Mouse (Mus musculus) forebrain, embryonic 13.5 days (tissue): Measurements from ENCODE around the gene Usp3. TPM values are rescaled to one million over a fixed set of nuclear protein-coding genes. Genes with fewer than 3 reads are reported as not detected.

Experiments used
- ATAC-seq: fragments of 200-750 bp; cut with Nextera tagmentation; 2 replicates; pipeline ENCODE4 v1.8.0; 2017
- H3K27ac ChIP-seq: fragments of 300-500 bp; sonication (generic); 2 replicates; pipeline ENCODE4 v1.5.1; 2015; ENCODE audit warnings: inconsistent platforms, mild to moderate bottlenecking, moderate library complexity
- H3K27me3 ChIP-seq: fragments of 300-500 bp; sonication (generic); 2 replicates; pipeline ENCODE4 v1.6.1; 2015; ENCODE audit warnings: mild to moderate bottlenecking, inconsistent platforms
- H3K36me3 ChIP-seq: fragments of 300-500 bp; sonication (generic); 2 replicates; pipeline ENCODE4 v1.6.1; 2015; ENCODE audit warnings: mild to moderate bottlenecking, inconsistent platforms; ENCODE audit not compliant: poor library complexity, severe bottlenecking
- H3K4me1 ChIP-seq: fragments of 300-500 bp; sonication (generic); 2 replicates; pipeline ENCODE4 v1.6.1; 2015; ENCODE audit warnings: inconsistent platforms
- H3K4me2 ChIP-seq: fragments of 300-500 bp; sonication (generic); 2 replicates; pipeline ENCODE4 v1.6.1; 2015; ENCODE audit warnings: inconsistent platforms, mild to moderate bottlenecking, moderate library complexity
- H3K4me3 ChIP-seq: fragments of 300-500 bp; sonication (generic); 2 replicates; pipeline ENCODE4 v1.5.1; 2015; ENCODE audit warnings: mild to moderate bottlenecking, inconsistent platforms
- H3K9ac ChIP-seq: fragments of 300-500 bp; sonication (generic); 2 replicates; pipeline ENCODE4 v1.6.1; 2015; ENCODE audit warnings: mild to moderate bottlenecking, inconsistent platforms
- H3K9me3 ChIP-seq: fragments of 300-500 bp; sonication (generic); replicated peaks from 2 replicates; pipeline ENCODE4 v1.6.1; 2016; ENCODE audit warnings: inconsistent platforms
- WGBS: fragments of 180-500 bp; shearing (Covaris S2); methylation state at CpG from one replicate; pipeline ENCODE4 v1.1.7; 2015; 5-methylcytosine and 5-hydroxymethylcytosine counted together
- polyA plus RNA-seq: library from polyadenylated mRNA; unstranded; fragments of >200 nt; fragmentation: Nextera tagmentation; extraction: Ambion mirVana; gene quantifications from 2 replicates; pipeline ENCODE4 v1.2.1, GENCODE M21; 2015

Gene Usp3
- polyA plus RNA-seq, 1 experiment from 2014 or later: 127 TPM

DNA sequence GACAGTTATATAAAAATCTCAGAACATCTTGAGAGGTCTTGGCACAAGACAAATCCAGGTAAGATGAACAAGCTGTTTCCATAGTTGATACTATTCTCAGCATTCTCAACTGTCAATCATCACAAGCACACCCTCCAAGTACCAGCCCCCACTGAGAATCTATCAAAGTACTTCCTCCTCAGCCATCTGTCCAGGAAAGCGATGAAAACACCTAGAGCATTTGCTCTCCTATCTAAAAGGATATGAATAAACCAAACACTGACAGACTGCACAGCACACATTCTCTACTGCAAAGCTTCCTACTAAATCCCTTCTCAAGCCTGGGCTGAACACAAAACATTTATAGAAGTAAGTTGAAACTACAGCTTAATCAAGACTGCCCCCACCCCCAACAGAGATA lies 6.4 kb downstream of the Usp3 start:
- no peak overlapping the region for H3K9ac ChIP-seq
- H3K36me3 ChIP-seq: no peaks in the 10 kb centered on the region
- peaks cover 47% of the 10 kb centered on the region for H3K4me1 ChIP-seq
- 41% methylated on average over 1 of the region's 1 CpGs for WGBS
- no peak overlapping the region for H3K4me3 ChIP-seq
- no peak overlapping the region for H3K4me2 ChIP-seq
- no peaks in the 10 kb centered on the region for H3K9me3 ChIP-seq
- H3K27ac ChIP-seq: no peak overlapping the region
- no peak for ATAC-seq
- no peaks in the 10 kb centered on the region for H3K27me3 ChIP-seq

DNA sequence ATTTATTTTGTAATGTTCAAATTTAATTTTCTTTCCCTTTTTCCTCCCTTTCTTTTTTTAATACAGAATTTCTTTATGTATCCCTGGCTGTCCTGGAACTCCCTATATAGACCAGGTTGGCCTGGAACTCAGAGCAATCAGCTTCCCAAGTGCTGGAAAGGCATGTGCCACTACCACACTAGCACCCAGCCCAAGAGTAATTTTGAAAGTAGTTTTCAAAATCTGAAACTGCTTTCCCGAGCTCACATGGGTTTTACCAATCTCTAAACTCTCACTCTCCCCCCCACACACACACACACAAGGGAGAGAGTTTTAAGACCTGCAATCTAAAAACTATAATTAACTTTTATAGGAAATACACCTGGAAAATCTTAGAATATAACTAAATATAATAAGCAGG lies 7.8 kb downstream of the Usp3 start:
- no peak for ATAC-seq
- no peaks in the 10 kb centered on the region for H3K9me3 ChIP-seq
- no peaks in the 10 kb centered on the region for H3K36me3 ChIP-seq
- H3K27me3 ChIP-seq: no peaks in the 10 kb centered on the region
- H3K4me2 ChIP-seq: no peak overlapping the region
- H3K9ac ChIP-seq: no peak overlapping the region
- H3K27ac ChIP-seq: no peak overlapping the region
- WGBS: 81% methylated on average over 1 of the region's 1 CpGs
- peaks cover 34% of the 10 kb centered on the region for H3K4me1 ChIP-seq
- H3K4me3 ChIP-seq: no peak overlapping the region

DNA sequence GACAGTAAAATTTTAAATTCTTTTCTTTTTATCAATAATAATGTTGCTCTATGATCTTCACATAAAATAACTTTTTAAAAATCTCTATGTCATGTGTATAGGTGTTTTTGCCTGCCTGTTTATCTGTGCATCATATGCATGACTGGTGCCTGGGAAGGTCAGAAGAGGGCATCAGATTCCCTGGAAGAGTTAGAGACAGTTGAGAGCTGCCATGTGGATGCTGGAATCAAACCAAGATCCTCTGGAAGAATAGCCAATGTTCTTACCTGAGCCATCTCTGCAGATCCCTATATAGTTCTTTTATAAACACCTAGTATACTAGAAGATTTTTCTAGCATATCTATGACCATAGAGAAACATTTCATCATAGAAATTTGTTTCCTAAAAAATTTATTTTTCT lies 8.8 kb downstream of the Usp3 start:
- Histone ChIP-seq H3K27ac (no peak overlapping the region), H3K4me2 (no peak overlapping the region), H3K9me3 (no peaks in the 10 kb centered on the region), H3K9ac (no peak overlapping the region), H3K4me3 (no peak overlapping the region), H3K36me3 (peaks cover 3% of the 10 kb centered on the region; the same call in 1 of the 2 replicates), H3K4me1 (peaks cover 26% of the 10 kb centered on the region), H3K27me3 (no peaks in the 10 kb centered on the region)
- no peak for ATAC-seq

DNA sequence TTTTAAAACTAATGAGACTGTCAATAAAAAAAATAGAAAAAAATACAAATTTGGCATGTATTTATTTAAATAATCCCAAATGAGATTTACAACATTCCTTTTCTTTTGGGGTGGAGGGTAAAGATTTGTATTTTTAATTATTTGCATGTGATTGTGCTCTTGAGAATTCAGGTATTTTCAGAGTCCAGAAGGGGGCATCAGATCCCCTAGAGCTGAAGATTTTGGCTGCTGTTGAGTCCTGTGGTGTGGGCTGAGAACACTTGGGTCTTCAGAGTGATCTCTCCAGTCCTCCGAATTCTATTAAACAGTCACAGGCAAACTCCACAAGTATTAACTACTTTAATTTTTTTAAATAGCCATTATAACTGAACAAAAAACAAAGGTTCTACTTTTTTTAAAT lies 9.7 kb downstream of the Usp3 start:
- H3K4me2 ChIP-seq: no peak overlapping the region
- WGBS: 88% methylated on average over 1 of the region's 1 CpGs

DNA sequence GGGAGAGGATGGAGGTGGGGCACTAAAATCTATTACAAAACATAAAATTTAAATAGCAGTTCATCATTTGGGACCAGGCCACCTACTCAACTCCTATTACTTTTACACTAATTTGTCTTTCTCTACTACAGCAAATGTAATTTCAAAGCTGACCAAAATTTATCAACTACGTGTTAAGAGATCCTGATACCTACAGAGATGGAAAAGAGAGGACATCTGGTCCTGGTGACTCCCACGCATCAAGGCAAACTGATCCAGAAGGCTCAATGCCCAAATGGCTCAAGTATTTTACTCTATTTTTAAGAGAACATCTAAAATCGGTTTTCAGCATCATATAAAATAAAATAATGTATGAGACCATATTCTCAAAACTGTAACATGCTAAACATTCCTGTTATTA lies 11.2 kb downstream of the Usp3 start:
- peaks cover 3% of the 10 kb centered on the region; the same call in 1 of the 2 replicates for H3K36me3 ChIP-seq
- no peaks in the 10 kb centered on the region for H3K9me3 ChIP-seq
- H3K27ac ChIP-seq: no peak overlapping the region
- no peak overlapping the region for H3K4me3 ChIP-seq
- peaks cover 8% of the 10 kb centered on the region; the same call in 1 of the 2 replicates for H3K4me1 ChIP-seq
- no peaks in the 10 kb centered on the region for H3K27me3 ChIP-seq
- no peak overlapping the region for H3K4me2 ChIP-seq
- no peak for ATAC-seq
- 90% methylated on average over 3 of the region's 3 CpGs for WGBS
- no peak overlapping the region for H3K9ac ChIP-seq

More for the DNA sequence above, 9.7 kb downstream of the Usp3 start:
- Histone ChIP-seq H3K27me3 (no peaks in the 10 kb centered on the region), H3K4me3 (no peak overlapping the region), H3K27ac (no peak overlapping the region), H3K9ac (no peak overlapping the region), H3K9me3 (no peaks in the 10 kb centered on the region), H3K36me3 (peaks cover 3% of the 10 kb centered on the region; the same call in 1 of the 2 replicates), H3K4me1 (peaks cover 17% of the 10 kb centered on the region)
- ATAC-seq: no peak

DNA sequence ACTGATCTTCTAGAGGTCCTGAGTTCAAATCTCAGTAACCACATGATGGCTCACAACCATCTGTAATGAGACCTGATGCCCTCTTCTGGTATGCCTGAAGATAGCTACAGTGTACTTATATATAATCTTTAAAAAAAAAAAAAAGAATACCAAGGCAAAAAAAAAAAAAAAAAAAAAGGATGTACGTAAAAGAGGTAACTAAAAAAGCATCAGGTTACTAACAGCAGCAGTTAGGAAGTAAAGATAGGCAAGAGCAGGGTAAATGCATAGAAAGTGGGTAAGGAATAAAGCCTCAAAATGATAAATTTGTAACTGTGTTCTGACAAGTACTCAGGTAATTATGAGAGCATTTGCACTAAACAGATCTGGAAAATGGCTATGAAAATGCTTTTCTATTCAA lies 12.2 kb downstream of the Usp3 start:
- H3K4me3 ChIP-seq: no peak overlapping the region
- H3K27me3 ChIP-seq: no peaks in the 10 kb centered on the region
- 100% methylated on average over 1 of the region's 1 CpGs for WGBS

DNA sequence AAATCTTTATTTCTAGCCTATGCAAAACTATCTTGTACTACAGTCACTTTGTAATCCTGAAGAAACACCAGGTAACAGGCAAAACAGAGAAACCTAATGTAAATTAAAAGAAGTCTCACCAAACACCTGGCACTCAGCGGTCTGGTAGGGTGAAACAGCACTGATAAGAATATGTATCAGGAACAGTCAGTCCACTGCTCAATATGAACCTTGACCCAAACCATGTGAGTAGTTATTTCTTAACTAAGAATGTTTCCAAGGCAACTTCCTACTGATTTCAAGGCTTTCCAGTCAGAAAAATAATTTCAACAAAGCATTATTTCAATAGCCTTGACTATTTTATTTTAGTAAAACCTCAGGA lies 17.1 kb downstream of the Usp3 start:
- H3K36me3 ChIP-seq: peaks cover 3% of the 10 kb centered on the region; the same call in 1 of the 2 replicates
- peaks cover 16% of the 10 kb centered on the region; the same call in 1 of the 2 replicates for H3K4me1 ChIP-seq
- 97% methylated on average over 1 of the region's 1 CpGs for WGBS
- H3K4me3 ChIP-seq: no peak overlapping the region
- H3K4me2 ChIP-seq: no peak overlapping the region
- ATAC-seq: no peak
- H3K27ac ChIP-seq: no peak overlapping the region
- H3K27me3 ChIP-seq: no peaks in the 10 kb centered on the region
- H3K9ac ChIP-seq: no peak overlapping the region
- H3K9me3 ChIP-seq: no peaks in the 10 kb centered on the region

More for the DNA sequence above, 12.2 kb downstream of the Usp3 start:
- no peak overlapping the region for H3K9ac ChIP-seq
- peaks cover 3% of the 10 kb centered on the region; the same call in 1 of the 2 replicates for H3K36me3 ChIP-seq
- no peak overlapping the region for H3K27ac ChIP-seq
- H3K9me3 ChIP-seq: no peaks in the 10 kb centered on the region
- H3K4me2 ChIP-seq: no peak overlapping the region
- peaks cover 9% of the 10 kb centered on the region; the same call in 1 of the 2 replicates for H3K4me1 ChIP-seq
- ATAC-seq: no peak

DNA sequence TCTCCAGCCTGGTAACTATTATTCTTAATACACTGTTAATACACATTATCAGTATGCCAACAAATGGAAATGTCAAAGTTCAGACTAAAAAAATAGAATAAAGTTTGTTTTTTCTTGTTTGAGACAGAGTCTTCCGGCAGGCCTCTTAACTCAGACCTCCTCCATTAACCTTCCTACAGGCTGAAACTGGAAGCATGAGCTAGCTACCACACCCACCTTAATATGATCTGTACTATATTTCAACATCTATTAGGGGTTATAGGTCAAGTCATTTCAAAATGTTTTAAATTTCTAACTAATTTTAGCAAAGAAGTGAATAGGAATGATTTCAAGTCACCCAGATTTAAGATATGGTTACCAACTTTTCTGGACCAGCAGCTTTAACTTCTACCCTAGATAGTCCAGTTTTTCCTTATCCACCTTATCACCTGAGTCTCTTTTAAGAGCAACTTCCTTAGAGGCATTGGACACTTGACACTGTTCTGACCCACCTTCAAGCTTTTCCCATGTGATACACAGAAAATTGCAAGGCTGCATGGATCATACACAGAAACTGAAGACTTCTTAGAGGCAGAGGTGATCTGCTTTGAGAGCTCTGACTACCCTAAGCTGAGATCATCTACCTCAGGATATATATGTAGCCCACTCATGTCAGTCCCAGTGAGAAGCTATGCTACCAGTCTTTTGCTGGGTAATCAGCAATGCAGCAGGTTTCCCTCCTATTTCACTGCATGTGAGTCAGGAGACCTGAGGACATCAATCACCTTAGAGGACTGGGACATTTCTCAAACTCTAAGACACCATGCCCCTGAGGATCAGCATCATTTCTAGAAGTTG lies 17.7 kb downstream of the Usp3 start:
- Histone ChIP-seq H3K4me1 (peaks cover 16% of the 10 kb centered on the region; the same call in 1 of the 2 replicates), H3K27ac (no peak overlapping the region), H3K9me3 (no peaks in the 10 kb centered on the region), H3K4me3 (no peak overlapping the region), H3K27me3 (no peaks in the 10 kb centered on the region), H3K4me2 (no peak overlapping the region), H3K36me3 (peaks cover 3% of the 10 kb centered on the region; the same call in 1 of the 2 replicates), H3K9ac (no peak overlapping the region)
- 96% methylated on average over 1 of the region's 1 CpGs for WGBS
- no peak for ATAC-seq

DNA sequence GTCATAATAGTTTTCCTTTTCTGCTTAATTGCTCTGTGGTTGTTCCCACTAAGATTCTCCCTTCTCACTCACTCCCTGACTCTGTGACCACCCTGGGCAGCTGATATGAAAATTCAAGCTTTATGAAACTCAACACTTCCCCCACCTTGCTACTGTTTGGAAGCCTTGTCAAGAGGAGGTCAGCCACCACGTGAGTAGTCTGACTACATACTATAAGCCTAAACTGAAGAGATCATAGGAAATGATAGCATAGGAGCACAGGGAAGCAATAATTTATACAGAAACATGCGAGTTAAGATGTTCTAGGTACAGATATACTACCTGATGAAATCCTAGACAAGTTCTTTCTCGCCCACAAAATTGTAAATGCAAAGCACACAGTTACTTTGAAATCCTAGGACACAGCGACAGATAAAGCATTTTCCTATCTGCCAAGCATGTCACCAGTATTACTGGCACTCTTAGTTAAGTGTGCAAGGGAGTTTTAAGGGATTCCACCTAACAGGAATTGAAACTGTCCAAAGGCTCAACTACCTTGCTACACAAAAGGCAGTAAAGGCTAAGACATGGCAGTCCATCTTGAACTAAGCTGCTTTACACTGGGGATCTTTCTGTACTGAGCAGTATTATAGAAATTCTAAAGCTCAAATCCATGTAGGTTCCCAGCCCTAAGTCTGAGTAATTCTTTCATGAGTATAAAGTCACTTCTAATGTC lies 20.8 kb downstream of the Usp3 start:
- WGBS: 86% methylated on average over 4 of the region's 4 CpGs
- no peak overlapping the region for H3K4me3 ChIP-seq
- no peaks in the 10 kb centered on the region for H3K27me3 ChIP-seq
- H3K9me3 ChIP-seq: no peaks in the 10 kb centered on the region
- H3K4me2 ChIP-seq: no peak overlapping the region
- no peaks in the 10 kb centered on the region for H3K36me3 ChIP-seq
- no peak overlapping the region for H3K9ac ChIP-seq
- H3K4me1 ChIP-seq: peaks cover 20% of the 10 kb centered on the region; the same call in 1 of the 2 replicates
- ATAC-seq: no peak
- H3K27ac ChIP-seq: no peak overlapping the region

DNA sequence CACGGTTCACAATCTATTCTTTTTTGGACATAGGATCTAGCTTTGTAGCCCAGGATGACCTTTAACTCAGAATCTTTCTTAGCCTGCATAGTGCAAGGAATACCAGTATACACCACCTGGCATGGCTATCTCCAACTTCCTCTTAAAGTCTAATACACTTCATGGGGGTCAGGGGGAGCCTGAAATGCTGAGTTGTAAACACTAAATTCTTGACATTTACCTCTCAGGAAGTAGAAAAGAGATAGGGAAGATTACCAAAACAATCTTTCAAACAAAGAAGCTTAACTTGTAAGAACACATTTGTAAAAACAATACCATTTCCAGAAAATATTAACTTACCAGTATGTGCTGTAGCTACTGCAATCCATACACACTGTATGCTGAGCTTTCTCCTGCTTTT lies 30.7 kb downstream of the Usp3 start:
- H3K4me3 ChIP-seq: no peak overlapping the region
- H3K9ac ChIP-seq: no peak overlapping the region
- no peak overlapping the region for H3K27ac ChIP-seq
- peaks cover 16% of the 10 kb centered on the region for H3K4me1 ChIP-seq
- no peak overlapping the region for H3K4me2 ChIP-seq
- H3K36me3 ChIP-seq: peaks cover 3% of the 10 kb centered on the region; the same call in 1 of the 2 replicates
- H3K9me3 ChIP-seq: no peaks in the 10 kb centered on the region
- H3K27me3 ChIP-seq: no peaks in the 10 kb centered on the region
- no peak for ATAC-seq
- 90% methylated on average over 1 of the region's 1 CpGs for WGBS

DNA sequence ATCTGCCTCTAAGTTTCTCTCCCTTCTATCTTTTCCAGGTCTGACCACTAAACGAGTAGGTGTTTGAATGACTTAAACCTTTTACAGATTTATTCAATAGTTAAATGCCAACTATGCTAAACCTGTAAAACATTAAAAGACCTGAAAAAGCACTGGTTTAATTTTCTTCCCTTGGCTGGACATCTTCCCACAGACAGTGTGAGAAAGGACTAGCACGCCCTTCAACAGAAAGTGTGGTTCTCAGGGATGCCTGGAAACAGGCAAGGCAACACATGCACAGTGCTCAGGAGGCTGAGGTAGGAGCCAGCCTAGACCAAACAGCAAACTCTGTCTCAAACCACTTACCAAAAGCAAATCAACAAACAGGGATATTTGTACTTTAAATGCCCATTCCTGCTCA lies 31.4 kb downstream of the Usp3 start:
- no peaks in the 10 kb centered on the region for H3K9me3 ChIP-seq
- H3K27me3 ChIP-seq: no peaks in the 10 kb centered on the region
- H3K9ac ChIP-seq: no peak overlapping the region
- ATAC-seq: no peak
- H3K4me1 ChIP-seq: peaks cover 16% of the 10 kb centered on the region
- no peak overlapping the region for H3K4me2 ChIP-seq
- no peak overlapping the region for H3K4me3 ChIP-seq
- H3K27ac ChIP-seq: no peak overlapping the region
- 80% methylated on average over 2 of the region's 2 CpGs for WGBS
- H3K36me3 ChIP-seq: peaks cover 3% of the 10 kb centered on the region; the same call in 1 of the 2 replicates

DNA sequence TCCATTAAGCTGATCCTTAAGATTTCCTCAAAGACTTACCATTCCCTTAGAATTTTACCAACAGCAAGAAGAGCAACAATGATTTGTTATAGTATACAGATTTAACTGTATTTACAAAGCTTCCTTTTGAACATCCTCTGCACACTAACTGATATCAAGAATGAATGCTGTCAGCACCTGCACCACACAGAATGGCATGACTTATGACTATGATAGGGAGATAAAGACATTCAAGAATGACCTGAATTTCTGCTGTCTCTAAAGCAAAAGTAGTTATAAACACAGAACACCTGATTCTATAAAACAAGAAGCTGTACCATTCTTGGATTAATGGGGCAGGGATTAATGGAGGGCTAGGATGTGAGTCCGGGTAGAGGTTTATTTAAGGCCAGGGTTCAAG lies 32.2 kb downstream of the Usp3 start:
- Histone ChIP-seq H3K27ac (peak overlapping the region; percentile 37), H3K9ac (no peak overlapping the region), H3K4me1 (peaks cover 16% of the 10 kb centered on the region), H3K27me3 (no peaks in the 10 kb centered on the region), H3K4me3 (no peak overlapping the region), H3K4me2 (no peak overlapping the region), H3K36me3 (peaks cover 3% of the 10 kb centered on the region; the same call in 1 of the 2 replicates), H3K9me3 (no peaks in the 10 kb centered on the region)
- ATAC-seq: no peak
- 83% methylated on average over 1 of the region's 1 CpGs for WGBS
